Mouse (Mus musculus) ES-E14 (cell line): Measurements from ENCODE around the gene Gpsm3. TPM values are rescaled to one million over a fixed set of nuclear protein-coding genes. Genes with fewer than 3 reads are reported as not detected.
A peak's percentile ranks its signal among the peaks of the same experiment; 100 is the strongest.

ENCODE experiments used
- DNase-seq: peaks from one replicate; pipeline ENCODE4 v3.0.0-alpha.2; 2013; ENCODE audit warnings: low read depth, low spot score
- H3K27ac ChIP-seq: 2 replicates; pipeline ENCODE4 v1.5.1; 2012; ENCODE audit warnings: low read depth, mild to moderate bottlenecking, low read length, moderate library complexity, mixed read lengths; ENCODE audit not compliant: poor library complexity, insufficient read depth, severe bottlenecking
- H3K36me3 ChIP-seq: 2 replicates; pipeline ENCODE4 v1.6.1; 2012; ENCODE audit warnings: mild to moderate bottlenecking, low read length, moderate library complexity, mixed read lengths; ENCODE audit not compliant: control insufficient read depth, poor library complexity, insufficient read depth, severe bottlenecking
- H3K4me1 ChIP-seq, 2 experiments: fragments of 150-350 bp in 1 of 2; sonication (generic) in 1 of 2; 2 replicates each; pipeline ENCODE4 v1.6.1; 2012; ENCODE audit warnings: low read length in 2 of 2, mild to moderate bottlenecking in 1 of 2, mixed read lengths in 1 of 2; ENCODE audit not compliant: control insufficient read depth in 2 of 2, insufficient read depth in 2 of 2, poor library complexity in 1 of 2
- H3K4me3 ChIP-seq, 2 experiments: fragments of 150-350 bp in 1 of 2; sonication (generic) in 1 of 2; 2 replicates each; pipeline ENCODE4 v1.5.1; 2012; ENCODE audit warnings: low read length in 2 of 2, low read depth in 1 of 2, mild to moderate bottlenecking in 1 of 2, mixed read lengths in 1 of 2; ENCODE audit not compliant: insufficient read depth in 1 of 2, poor library complexity in 1 of 2, severe bottlenecking in 1 of 2
- H3K9ac ChIP-seq: 2 replicates; pipeline ENCODE4 v1.6.1; 2012; ENCODE audit warnings: low read depth, mild to moderate bottlenecking, low read length, mixed read lengths; ENCODE audit not compliant: poor library complexity, insufficient read depth, severe bottlenecking
- H3K9me3 ChIP-seq: fragments of 150-350 bp; sonication (generic); 2 replicates; pipeline ENCODE4 v1.6.1; 2012; ENCODE audit warnings: low read depth, mild to moderate bottlenecking, low read length; ENCODE audit not compliant: control insufficient read depth, insufficient read depth
- CHD2 ChIP-seq: IDR thresholded peaks from 2 replicates; pipeline ENCODE4 v1.6.1; 2014; ENCODE audit warnings: mild to moderate bottlenecking, low read depth, low read length, inconsistent platforms
- HCFC1 ChIP-seq: IDR thresholded peaks from 2 replicates; pipeline ENCODE4 v1.6.1; 2012; ENCODE audit warnings: low read length, inconsistent platforms, borderline replicate concordance; ENCODE audit not compliant: insufficient read depth
- MAFK ChIP-seq: IDR thresholded peaks from 2 replicates; pipeline ENCODE4 v1.6.1; 2014; ENCODE audit warnings: mild to moderate bottlenecking, low read depth, low read length, inconsistent platforms; ENCODE audit not compliant: insufficient read depth
- ZC3H11A ChIP-seq: IDR thresholded peaks from 2 replicates; pipeline ENCODE4 v1.6.1; 2012; ENCODE audit warnings: low read depth, mild to moderate bottlenecking, inconsistent platforms, low read length, borderline replicate concordance
- ZNF384 ChIP-seq: IDR thresholded peaks from 2 replicates; pipeline ENCODE4 v1.6.1; 2012; ENCODE audit warnings: low read depth, low read length, inconsistent platforms
- in situ Hi-C, 2 experiments: fragments of 600-800 bp; cut with MboI; formaldehyde crosslinking; loops; one replicate each; pipeline ENCODE4 v1.15.1; 2025; ENCODE audit warnings: low sequenced_read_pairs in 2 of 2, inconsistent platforms in 1 of 2; ENCODE audit not compliant: unreplicated experiment in 2 of 2
- total RNA-seq: library from RNA; depleted of rRNA; stranded (reverse); fragments of 300-350 nt; gene quantifications from 2 replicates; pipeline ENCODE4 v1.2.3, GENCODE M21; 2012

Gpsm3 gene
- total RNA-seq, 1 experiment: 5.8 TPM

DNA sequence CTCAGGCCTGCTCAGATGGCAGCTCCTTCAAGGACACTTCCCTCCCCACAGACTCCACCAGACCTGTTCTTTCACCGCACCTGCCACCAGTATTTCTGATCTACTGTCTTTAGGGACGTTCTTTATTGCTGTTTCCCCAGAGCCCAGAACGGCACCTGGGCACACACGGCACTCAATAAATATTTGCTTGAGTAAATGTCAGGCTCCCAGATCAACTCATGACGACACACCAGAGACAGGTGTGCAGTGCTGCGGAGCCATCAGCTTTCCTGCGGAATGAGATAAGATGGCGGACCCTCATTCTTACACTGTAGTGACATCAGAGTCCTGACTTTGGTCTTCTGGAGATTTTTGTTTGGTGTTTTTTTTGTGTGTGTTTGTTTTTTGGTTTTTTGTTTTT is 31.4 kb downstream of the Gpsm3 start:
- peaks cover 6% of the 10 kb centered on the region; the same call in 1 of the 2 replicates for H3K36me3 ChIP-seq

GRCm38 (mm10) chr17:34623161-34623560 is 33.6 kb downstream of the Gpsm3 start:
- DNase-seq: no peak
- Histone ChIP-seq H3K9ac (peak overlapping the region; percentile 21; the same call in 1 of the 2 replicates), H3K36me3 (peaks cover 6% of the 10 kb centered on the region; the same call in 1 of the 2 replicates), H3K27ac (no peak overlapping the region), H3K9me3 (no peaks in the 10 kb centered on the region), H3K4me3 (no peak overlapping the region), H3K4me1 (peaks cover 0 to 9% of the 10 kb centered on the region in 2 experiments; a peak in 1 of 4 replicates)
- TF ChIP-seq CHD2: no peak
- no peak for TF ChIP-seq ZNF384
- no peak for TF ChIP-seq MAFK
- TF ChIP-seq HCFC1: no peak
- no peak for TF ChIP-seq ZC3H11A
- in situ Hi-C loops: no loop called here

More for the DNA sequence above, 31.4 kb downstream of the Gpsm3 start:
- Histone ChIP-seq H3K27ac (no peak overlapping the region), H3K4me1 (peaks cover 0 to 6% of the 10 kb centered on the region in 2 experiments; a peak in 1 of 4 replicates), H3K9me3 (no peaks in the 10 kb centered on the region), H3K9ac (no peak overlapping the region), H3K4me3 (no peak overlapping the region)
- DNase-seq: no peak
- in situ Hi-C loops: no loop called here
- TF ChIP-seq HCFC1 (no peak), CHD2 (no peak), ZC3H11A (no peak), ZNF384 (no peak), MAFK (no peak)

DNA sequence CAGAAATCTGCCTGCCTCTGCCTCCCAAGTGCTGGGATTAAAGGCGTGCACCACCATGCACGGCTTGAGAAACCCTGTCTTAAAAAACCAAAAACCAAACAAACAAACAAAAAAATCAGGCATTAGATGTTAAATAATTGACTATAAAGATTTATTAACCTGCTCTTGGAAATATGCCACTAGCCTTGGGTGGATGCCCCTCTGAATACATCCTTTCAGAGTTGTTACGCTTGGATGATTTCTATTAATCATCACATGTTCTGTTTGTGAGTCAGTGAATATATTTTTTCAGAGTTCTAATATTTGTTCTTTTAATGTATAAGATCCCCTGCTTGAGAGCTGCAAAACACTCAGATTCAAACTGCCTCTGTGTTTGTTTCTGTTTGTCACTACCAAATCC is 35.4 kb downstream of the Gpsm3 start:
- Histone ChIP-seq H3K9ac (no peak overlapping the region), H3K36me3 (peaks cover 6% of the 10 kb centered on the region; the same call in 1 of the 2 replicates), H3K4me3 (no peak overlapping the region), H3K4me1 (peaks cover 6 to 16% of the 10 kb centered on the region in 2 experiments; a peak in 3 of 4 replicates), H3K27ac (no peak overlapping the region), H3K9me3 (no peaks in the 10 kb centered on the region)
- DNase-seq: no peak
- in situ Hi-C loops: no loop called here
- TF ChIP-seq HCFC1: no peak

- H3K4me1 ChIP-seq: peaks cover 6 to 26% of the 10 kb centered on the region in 2 experiments; a peak in 3 of 4 replicates
- H3K4me3 ChIP-seq: peak overlapping the region; percentile 67 to 80
- DNase-seq: no peak
- H3K27ac ChIP-seq: no peak overlapping the region
- peak overlapping the region; percentile 69 for H3K9ac ChIP-seq
- no peaks in the 10 kb centered on the region for H3K9me3 ChIP-seq
- in situ Hi-C loops: no loop called here
- peaks cover 6% of the 10 kb centered on the region; the same call in 1 of the 2 replicates for H3K36me3 ChIP-seq
- no peak for TF ChIP-seq ZC3H11A
- no peak for TF ChIP-seq ZNF384
- no peak for TF ChIP-seq MAFK
- no peak for TF ChIP-seq HCFC1
- TF ChIP-seq CHD2: no peak
Observed at GRCm38 (mm10) chr17:34626062-34626772, 36.6 kb downstream of the Gpsm3 start.

GRCm38 (mm10) chr17:34626773-34627092 is 37.1 kb downstream of the Gpsm3 start:
- H3K4me1 ChIP-seq: peaks cover 6 to 31% of the 10 kb centered on the region in 2 experiments; a peak in 3 of 4 replicates
- in situ Hi-C loops: no loop called here

More at GRCm38 (mm10) chr17:34626773-34627092, 37.1 kb downstream of the Gpsm3 start:
- DNase-seq: no peak
- Histone ChIP-seq H3K36me3 (peaks cover 6% of the 10 kb centered on the region; the same call in 1 of the 2 replicates), H3K27ac (peak overlapping the region; percentile 33), H3K9me3 (no peaks in the 10 kb centered on the region), H3K4me3 (peak overlapping the region; percentile 67 to 80), H3K9ac (peak overlapping the region; percentile 69)
- no peak for TF ChIP-seq HCFC1
- TF ChIP-seq CHD2: no peak
